Comparison of ENCODE assay signal across 8 mouse cellular contexts in the genomic region with DNA sequence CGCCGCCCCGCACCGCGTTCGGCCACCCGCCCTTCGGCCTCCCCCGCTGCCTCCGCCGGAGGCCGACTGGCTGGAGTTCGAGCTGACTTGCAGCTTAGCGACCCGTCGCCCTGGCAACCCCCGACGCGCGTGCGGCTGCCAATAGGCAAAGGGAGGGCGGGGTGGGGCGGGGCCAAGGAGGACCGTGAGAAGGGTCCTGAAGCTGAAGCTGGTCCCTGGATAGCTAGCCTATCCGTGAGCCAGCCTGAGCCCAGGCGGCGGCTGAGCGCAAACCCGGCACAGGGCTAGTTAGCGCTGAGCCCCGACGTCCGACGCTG. TPM values are rescaled to one million over a fixed set of nuclear protein-coding genes. Genes with fewer than 3 reads are reported as not detected.
A peak's percentile ranks its signal among the peaks of the same experiment; 100 is the strongest.
DNase-seq lines count a peak whose midpoint lies in the region; ATAC-seq lines count a peak whose summit lies in the region.

No protein-coding gene starts in this region.

- WGBS in forebrain, embryonic 15.5 days = under 1% methylated on average over 33 of the region's 34 CpGs
- under 1% methylated on average over 34 of the region's 34 CpGs for WGBS in liver, embryonic 15.5 days (ENCODE audit: insufficient replicate concordance)
- under 1% methylated on average over 12 of the region's 34 CpGs for WGBS in neural tube, embryonic 14.5 days

- peak overlapping the region; percentile 41; the same call in 1 of the 2 replicates for H3K9ac ChIP-seq in forebrain, embryonic 15.5 days (replicated peaks)
- no peak overlapping the region for H3K9ac ChIP-seq in liver, embryonic 15.5 days
- peak overlapping the region; percentile 39; the same call in 1 of the 2 replicates for H3K9ac ChIP-seq in neural tube, embryonic 14.5 days (replicated peaks; ENCODE audit: low read depth, low read length)

- H3K4me3 ChIP-seq in forebrain, embryonic 15.5 days = peak overlapping the region; percentile 52
- H3K4me3 ChIP-seq in liver, embryonic 15.5 days (replicated peaks) = peak overlapping the region; percentile 45
- H3K4me3 ChIP-seq in neural tube, embryonic 14.5 days (ENCODE audit: low read depth, low read length) = peak overlapping the region; percentile 41

- peaks cover 24% of the 10 kb centered on the region for H3K4me1 ChIP-seq in forebrain, embryonic 15.5 days
- H3K4me1 ChIP-seq in liver, embryonic 15.5 days (replicated peaks) = peaks cover 16% of the 10 kb centered on the region
- H3K4me1 ChIP-seq in neural tube, embryonic 14.5 days (ENCODE audit: control insufficient read depth, insufficient read depth, low read length) = peaks cover 10% of the 10 kb centered on the region

- peak overlapping the region; percentile 85 for H3K4me2 ChIP-seq in forebrain, embryonic 15.5 days (replicated peaks)
- peak overlapping the region; percentile 62 for H3K4me2 ChIP-seq in liver, embryonic 15.5 days
- H3K4me2 ChIP-seq in neural tube, embryonic 14.5 days (ENCODE audit: low read depth, low read length) = peak overlapping the region; percentile 81

- DNase-seq in gastrocnemius, postnatal 14 days = peak; percentile 52
- no peak for DNase-seq in gastrocnemius, adult 8-10 months (ENCODE audit: low spot score in 2 of 2)
- DNase-seq in adrenal gland, adult 2 months = peak; percentile 81
- DNase-seq in kidney, adult 11 months = peak; percentile 15
- no peak for DNase-seq in cerebellum, adult 8-10 months

- no peaks in the 10 kb centered on the region for H3K36me3 ChIP-seq in forebrain, embryonic 15.5 days
- H3K36me3 ChIP-seq in liver, embryonic 15.5 days (replicated peaks) = no peaks in the 10 kb centered on the region
- no peaks in the 10 kb centered on the region for H3K36me3 ChIP-seq in neural tube, embryonic 14.5 days (ENCODE audit: control insufficient read depth, insufficient read depth, low read length)

- no peaks in the 10 kb centered on the region for H3K9me3 ChIP-seq in forebrain, embryonic 15.5 days
- no peaks in the 10 kb centered on the region for H3K9me3 ChIP-seq in liver, embryonic 15.5 days (replicated peaks)
- H3K9me3 ChIP-seq in neural tube, embryonic 14.5 days (ENCODE audit: control insufficient read depth, low read length) = no peaks in the 10 kb centered on the region

- no peak overlapping the region for H3K27ac ChIP-seq in forebrain, embryonic 15.5 days (replicated peaks)
- H3K27ac ChIP-seq in liver, embryonic 15.5 days (replicated peaks) = no peak overlapping the region
- H3K27ac ChIP-seq in neural tube, embryonic 14.5 days (ENCODE audit: low read depth, low read length) = no peak overlapping the region

- intact Hi-C loops in gastrocnemius, postnatal 14 days (cut with DNase I; ENCODE audit: low total_unique reads) = no loop called here

- H3K27me3 ChIP-seq in forebrain, embryonic 15.5 days = peaks cover 60% of the 10 kb centered on the region
- peaks cover 99% of the 10 kb centered on the region for H3K27me3 ChIP-seq in liver, embryonic 15.5 days
- H3K27me3 ChIP-seq in neural tube, embryonic 14.5 days (ENCODE audit: control insufficient read depth, insufficient read depth, low read length) = peaks cover 28% of the 10 kb centered on the region

- peak; percentile 90 for ATAC-seq in forebrain, embryonic 15.5 days (replicated peaks)
- peak; percentile 35 for ATAC-seq in liver, embryonic 15.5 days (ENCODE audit: insufficient read depth)
- peak; percentile 92 for ATAC-seq in neural tube, embryonic 14.5 days (ENCODE audit: low read depth)

RNA-seq across cellular contexts. Expression of a gene that starts 0.2 kb away (rescaled TPM):
- total RNA-seq in gastrocnemius, postnatal 14 days (2021) = under 1 TPM; 0.35 to 0.49 TPM
- under 1 TPM in 2 of 4 experiments, not detected in 2; 0.19 to 0.48 TPM for total RNA-seq in gastrocnemius, adult 8-10 months (2022)
- 1 to 10 TPM; 3.3 to 5.0 TPM for total RNA-seq in adrenal gland, adult 2 months (2021)
- polyA plus RNA-seq in adrenal gland, adult 2 months (2012; rRNA removed) = 2.8 and 6.1 TPM in 2 replicates
- polyA plus RNA-seq in forebrain, embryonic 15.5 days (2015; fragmentation: Nextera tagmentation; extraction: Ambion mirVana) = 0.40 and 1.1 TPM in 2 replicates
- 0.07 TPM in 1 of 2 replicates, not detected in the other for polyA plus RNA-seq in liver, embryonic 15.5 days (2015; fragmentation: Nextera tagmentation; extraction: Ambion mirVana)
- polyA plus RNA-seq in neural tube, embryonic 14.5 days (2014; fragmentation: Nextera tagmentation; extraction: Ambion mirVana) = 0.66 and 0.75 TPM in 2 replicates

RNA-seq across cellular contexts. Expression of a gene that starts 25.3 kb away (rescaled TPM):
- total RNA-seq in gastrocnemius, postnatal 14 days (2021) = under 1 TPM; 0.38 to 0.57 TPM
- under 1 TPM; 0.35 to 0.92 (median 0.46) TPM for total RNA-seq in gastrocnemius, adult 8-10 months (2022)
- under 1 TPM; 0.49 to 0.76 TPM for total RNA-seq in adrenal gland, adult 2 months (2021)
- polyA plus RNA-seq in adrenal gland, adult 2 months (2012; rRNA removed) = 0.13 and 0.16 TPM in 2 replicates
- polyA plus RNA-seq in forebrain, embryonic 15.5 days (2015; fragmentation: Nextera tagmentation; extraction: Ambion mirVana) = 1.5 and 3.0 TPM in 2 replicates
- polyA plus RNA-seq in liver, embryonic 15.5 days (2015; fragmentation: Nextera tagmentation; extraction: Ambion mirVana) = not detected in 2 replicates
- 0.32 and 1.0 TPM in 2 replicates for polyA plus RNA-seq in neural tube, embryonic 14.5 days (2014; fragmentation: Nextera tagmentation; extraction: Ambion mirVana)

Comparison
In these comparisons a context has a peak if more than half of its experiments do, and no peak if none do; other contexts are left out.
1. DNase-seq: peak in gastrocnemius, postnatal 14 days (single experiment), adrenal gland, adult 2 months (single experiment) and kidney, adult 11 months (single experiment); none in gastrocnemius, adult 8-10 months (0 of 2) and cerebellum, adult 8-10 months (single experiment).
2. ATAC-seq: peak in every context shown above with its lines; median percentile 92 in neural tube, embryonic 14.5 days; 90 in forebrain, embryonic 15.5 days; 35 in liver, embryonic 15.5 days.
3. Peak in every context shown above with its lines, with median percentiles within 50 percentile points of each other: H3K4me2 ChIP-seq and H3K4me3 ChIP-seq.